18 mouse cellular contexts compared by ENCODE assay signal in genomic region chr12:86660466-86660865, GRCm38 (mm10).
"Had no signal": no experiment of that assay in that cellular context is flagged by ENCODE, and none has a peak within 500 bp of the region (broad histone marks: within the 10 kb centered on the region; RNA-seq: fewer than 3 reads in every experiment).

No protein-coding gene starts in this region.

- H3K27ac ChIP-seq: limb, embryonic 12.5 days; limb, embryonic 15.5 days; liver, embryonic 14.5 days; neural tube, embryonic 15.5 days; stomach, postnatal 0 days had no signal

- ATAC-seq: liver, postnatal 0 days had no signal

- H3K9ac ChIP-seq: limb, embryonic 12.5 days; limb, embryonic 15.5 days; liver, embryonic 14.5 days; liver, postnatal 0 days; lung, embryonic 15.5 days; neural tube, embryonic 12.5 days; neural tube, embryonic 15.5 days had no signal

- H3K4me2 ChIP-seq: limb, embryonic 12.5 days; limb, embryonic 15.5 days; liver, embryonic 11.5 days; lung, embryonic 15.5 days; neural tube, embryonic 15.5 days had no signal

- H3K36me3 ChIP-seq: limb, embryonic 12.5 days; limb, embryonic 15.5 days; lung, embryonic 15.5 days; neural tube, embryonic 12.5 days; neural tube, embryonic 15.5 days had no signal

- H3K4me1 ChIP-seq: limb, embryonic 15.5 days; lung, embryonic 15.5 days had no signal

- DNase-seq: kidney, adult 18-20 months; kidney, adult 9 months; kidney, postnatal 14 days; left cerebral cortex, postnatal 4 days; liver, postnatal 0 days; lung, postnatal 14 days; lung, postnatal 4 days; midbrain, embryonic 14.5 days; right cerebral cortex, postnatal 4 days; thymus, postnatal 36 days had no signal

- H3K27me3 ChIP-seq: limb, embryonic 12.5 days; lung, embryonic 15.5 days; neural tube, embryonic 12.5 days; neural tube, embryonic 15.5 days had no signal

- H3K4me3 ChIP-seq: limb, embryonic 12.5 days; limb, embryonic 15.5 days; lung, embryonic 15.5 days; neural tube, embryonic 12.5 days; neural tube, embryonic 15.5 days had no signal

- H3K9me3 ChIP-seq: limb, embryonic 12.5 days; limb, embryonic 15.5 days; lung, embryonic 15.5 days; neural tube, embryonic 12.5 days; neural tube, embryonic 15.5 days had no signal
